Mouse (Mus musculus): ENCODE results near the gene Txnrd2. TPM values are rescaled to one million over a fixed set of nuclear protein-coding genes. Genes with fewer than 3 reads are reported as not detected.

Txnrd2 gene
- polyA plus RNA-seq, 1 experiment from 2014 or later: 27.8 TPM

DNA sequence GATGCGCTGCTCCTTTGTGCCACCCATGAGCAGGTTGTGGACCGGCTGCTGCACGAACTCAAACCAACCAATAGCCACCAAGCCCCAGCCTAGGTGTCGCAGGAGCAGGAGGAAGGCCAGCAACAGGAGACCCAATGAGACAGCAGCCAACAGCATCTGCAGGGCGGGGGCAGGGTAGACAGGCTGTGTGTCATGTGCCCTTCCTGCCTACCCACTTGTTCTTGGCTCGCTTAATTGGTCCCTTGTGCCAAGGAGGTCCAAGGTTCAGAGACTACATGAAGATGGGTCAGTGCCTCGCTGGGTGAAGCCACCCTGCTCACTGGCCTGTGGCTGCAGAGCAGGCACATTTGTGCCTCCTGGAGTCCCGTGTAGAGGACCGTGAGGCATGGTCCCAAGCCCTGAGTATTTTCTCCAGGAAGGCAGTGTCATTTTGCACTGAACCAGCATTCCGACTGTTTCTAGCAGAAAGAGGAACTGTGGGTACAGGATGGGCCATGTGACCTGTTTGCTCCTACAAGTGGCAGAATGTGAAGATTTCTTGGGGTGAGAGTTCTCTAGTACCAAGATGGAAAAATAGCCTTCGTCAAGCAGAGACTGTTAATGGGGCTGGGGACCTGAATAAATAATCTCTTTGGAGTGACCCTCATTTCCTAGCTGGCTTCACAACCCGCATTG lies 14.2 kb upstream of the Txnrd2 start:
- Histone ChIP-seq H3K27ac (ENCODE audit: low read length) (no peak overlapping the region), H3K27me3 (replicated peaks; ENCODE audit: control insufficient read depth, insufficient read depth, low read length) (no peaks in the 10 kb centered on the region), H3K4me3 (replicated peaks; ENCODE audit: low read length) (no peak overlapping the region), H3K9me3 (ENCODE audit: control insufficient read depth, low read length) (no peaks in the 10 kb centered on the region), H3K4me1 (replicated peaks; ENCODE audit: control insufficient read depth, insufficient read depth, low read length) (peaks cover 11% of the 10 kb centered on the region; the same call in 1 of the 2 replicates), H3K4me2 (ENCODE audit: low read length) (no peak overlapping the region), H3K36me3 (ENCODE audit: control insufficient read depth, insufficient read depth) (0 out of 2 replicates have a peak, but pooled peaks cover 2% of the 10 kb centered on the region), H3K9ac (replicated peaks; ENCODE audit: low read depth, low read length) (no peak overlapping the region)
- 82% methylated on average over 12 of the region's 12 CpGs for WGBS
- ATAC-seq: no peak

DNA sequence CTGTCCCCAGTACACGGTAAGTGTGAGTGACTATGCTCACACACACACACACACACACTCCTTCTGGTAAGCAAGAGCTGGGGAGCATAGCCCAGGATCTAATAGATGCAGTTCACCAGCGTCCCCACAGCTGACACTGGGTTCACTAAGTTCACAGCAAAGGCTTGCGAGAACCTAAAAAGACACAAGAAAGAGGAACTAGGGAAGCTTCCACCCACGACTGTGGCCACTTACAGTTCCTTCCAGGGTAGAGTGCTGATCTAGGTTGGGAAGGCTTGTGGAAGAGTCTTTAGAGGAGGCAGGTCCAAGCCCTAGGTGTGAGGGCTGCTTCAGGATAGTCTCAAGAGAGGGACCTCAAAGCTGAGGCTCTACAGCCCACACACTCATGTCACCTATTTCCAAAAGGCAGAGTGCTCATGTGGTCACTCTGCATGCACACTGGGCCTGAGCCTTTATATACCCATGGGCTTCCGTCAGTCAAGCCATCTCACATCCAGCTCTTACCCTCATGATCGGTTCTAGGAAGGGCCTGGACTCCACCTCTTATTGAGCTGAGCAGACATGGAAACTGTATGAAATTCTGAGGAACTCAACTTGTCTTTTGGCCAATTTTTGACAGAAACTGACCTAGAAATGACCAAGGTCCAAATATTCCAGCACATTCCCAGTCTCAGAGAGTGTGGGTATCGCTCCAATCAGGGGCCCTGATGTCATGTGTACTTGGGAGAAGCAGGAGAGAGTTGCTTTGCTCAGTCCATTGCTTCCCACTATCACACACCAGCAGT lies 13.0 kb upstream of the Txnrd2 start:
- H3K4me1 ChIP-seq (replicated peaks; ENCODE audit: control insufficient read depth, insufficient read depth, low read length): peaks cover 6% of the 10 kb centered on the region; the same call in 1 of the 2 replicates
- H3K4me2 ChIP-seq (ENCODE audit: low read length): no peak overlapping the region
- no peaks in the 10 kb centered on the region for H3K27me3 ChIP-seq (replicated peaks; ENCODE audit: control insufficient read depth, insufficient read depth, low read length)
- no peak overlapping the region for H3K9ac ChIP-seq (replicated peaks; ENCODE audit: low read depth, low read length)
- H3K27ac ChIP-seq (ENCODE audit: low read length): no peak overlapping the region
- no peak for ATAC-seq
- H3K4me3 ChIP-seq (replicated peaks; ENCODE audit: low read length): no peak overlapping the region
- 89% methylated on average over 7 of the region's 7 CpGs for WGBS
- H3K9me3 ChIP-seq (ENCODE audit: control insufficient read depth, low read length): no peaks in the 10 kb centered on the region
- H3K36me3 ChIP-seq (ENCODE audit: control insufficient read depth, insufficient read depth): 0 out of 2 replicates have a peak, but pooled peaks cover 2% of the 10 kb centered on the region

DNA sequence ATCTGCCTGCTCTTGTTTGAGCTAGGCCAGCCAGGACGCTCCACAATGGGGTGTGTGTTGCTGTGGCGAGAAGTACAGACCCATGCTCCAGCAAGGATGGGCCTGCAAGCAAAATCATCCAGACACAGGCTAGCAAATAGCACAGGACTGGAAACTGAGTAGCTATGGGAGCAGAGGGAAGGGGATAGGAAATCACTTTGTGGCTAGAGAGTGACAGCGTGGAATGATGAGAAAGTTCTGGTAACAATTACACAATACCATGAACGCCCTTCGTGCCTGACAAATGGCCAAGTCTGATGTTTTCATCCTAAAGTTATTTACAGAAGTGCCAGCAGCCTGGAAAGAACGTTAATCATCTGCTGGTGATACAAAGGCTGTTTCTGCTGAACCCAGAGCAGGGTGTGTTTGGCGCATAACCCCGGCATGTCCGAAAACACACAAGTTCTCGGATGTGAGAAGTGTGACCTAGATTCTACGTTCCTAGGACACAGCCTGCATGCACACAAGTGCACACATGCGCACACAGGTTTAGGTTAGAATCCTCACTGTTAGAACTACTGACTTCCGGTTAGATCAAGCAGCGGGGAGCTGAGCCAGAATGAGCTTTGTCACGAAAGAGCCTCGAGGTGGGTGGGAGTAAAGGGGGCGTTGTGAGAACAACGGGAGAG lies 10.0 kb upstream of the Txnrd2 start:
- Histone ChIP-seq H3K27ac (ENCODE audit: low read length) (no peak overlapping the region), H3K27me3 (replicated peaks; ENCODE audit: control insufficient read depth, insufficient read depth, low read length) (no peaks in the 10 kb centered on the region), H3K9ac (replicated peaks; ENCODE audit: low read depth, low read length) (no peak overlapping the region), H3K9me3 (ENCODE audit: control insufficient read depth, low read length) (no peaks in the 10 kb centered on the region), H3K4me3 (replicated peaks; ENCODE audit: low read length) (no peak overlapping the region), H3K36me3 (ENCODE audit: control insufficient read depth, insufficient read depth) (0 out of 2 replicates have a peak, but pooled peaks cover 2% of the 10 kb centered on the region), H3K4me1 (replicated peaks; ENCODE audit: control insufficient read depth, insufficient read depth, low read length) (no peaks in the 10 kb centered on the region; the same call in 1 of the 2 replicates), H3K4me2 (ENCODE audit: low read length) (no peak overlapping the region)
- WGBS: 68% methylated on average over 18 of the region's 18 CpGs
- no peak for ATAC-seq

DNA sequence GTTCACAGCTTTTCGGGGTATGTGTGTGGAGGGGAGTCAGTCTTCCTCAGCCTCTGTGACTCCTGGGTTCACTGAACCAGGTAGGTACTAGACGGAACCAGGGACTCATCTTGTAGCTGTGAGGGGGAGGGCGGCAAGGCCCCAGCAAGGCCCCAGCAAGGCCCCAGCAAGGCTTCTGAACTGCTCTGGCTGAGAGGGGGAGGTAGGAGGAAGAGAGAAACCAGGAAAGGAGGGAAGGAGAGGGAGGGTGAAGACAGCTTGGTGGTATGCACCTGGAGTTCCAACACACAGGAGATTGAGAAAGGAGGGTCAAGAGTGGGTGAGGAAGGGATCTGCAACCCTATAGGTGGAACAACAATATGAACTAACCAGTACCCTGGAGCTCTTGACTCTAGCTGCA lies 9.3 kb upstream of the Txnrd2 start:
- 82% methylated on average over 3 of the region's 3 CpGs for WGBS
- H3K27ac ChIP-seq (ENCODE audit: low read length): no peak overlapping the region
- no peak for ATAC-seq

DNA sequence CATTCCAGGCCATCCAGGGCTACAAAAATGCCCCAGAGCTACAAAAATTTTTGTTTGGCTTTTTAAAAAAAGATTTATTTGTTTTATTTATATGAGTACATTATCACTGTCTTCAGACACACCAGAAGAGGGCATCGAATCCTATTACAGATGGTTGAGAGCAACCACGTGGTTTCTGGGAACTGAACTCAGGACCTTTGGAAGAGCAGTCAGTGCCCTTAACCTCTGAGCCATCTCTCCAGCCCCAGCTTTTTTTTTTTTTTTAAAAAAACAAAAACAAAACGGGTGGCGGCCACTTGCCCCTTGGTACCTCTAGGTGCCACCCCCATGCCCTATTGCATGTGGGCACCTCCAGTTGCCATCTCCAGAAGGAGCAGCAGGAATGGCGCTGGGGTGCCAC lies 8.7 kb upstream of the Txnrd2 start:
- no peak overlapping the region for H3K27ac ChIP-seq (ENCODE audit: low read length)
- WGBS: 90% methylated on average over 5 of the region's 5 CpGs
- ATAC-seq: no peak
- H3K9me3 ChIP-seq (ENCODE audit: control insufficient read depth, low read length): no peaks in the 10 kb centered on the region
- no peaks in the 10 kb centered on the region for H3K4me1 ChIP-seq (replicated peaks; ENCODE audit: control insufficient read depth, insufficient read depth, low read length)
- H3K4me2 ChIP-seq (ENCODE audit: low read length): no peak overlapping the region
- H3K4me3 ChIP-seq (replicated peaks; ENCODE audit: low read length): no peak overlapping the region
- 0 out of 2 replicates have a peak, but pooled peaks cover 2% of the 10 kb centered on the region for H3K36me3 ChIP-seq (ENCODE audit: control insufficient read depth, insufficient read depth)
- no peaks in the 10 kb centered on the region for H3K27me3 ChIP-seq (replicated peaks; ENCODE audit: control insufficient read depth, insufficient read depth, low read length)
- H3K9ac ChIP-seq (replicated peaks; ENCODE audit: low read depth, low read length): no peak overlapping the region

More for the DNA sequence above, 9.3 kb upstream of the Txnrd2 start:
- no peaks in the 10 kb centered on the region for H3K27me3 ChIP-seq (replicated peaks; ENCODE audit: control insufficient read depth, insufficient read depth, low read length)
- H3K9ac ChIP-seq (replicated peaks; ENCODE audit: low read depth, low read length): no peak overlapping the region
- H3K36me3 ChIP-seq (ENCODE audit: control insufficient read depth, insufficient read depth): 0 out of 2 replicates have a peak, but pooled peaks cover 2% of the 10 kb centered on the region
- no peak overlapping the region for H3K4me3 ChIP-seq (replicated peaks; ENCODE audit: low read length)
- no peaks in the 10 kb centered on the region for H3K9me3 ChIP-seq (ENCODE audit: control insufficient read depth, low read length)
- H3K4me2 ChIP-seq (ENCODE audit: low read length): no peak overlapping the region
- H3K4me1 ChIP-seq (replicated peaks; ENCODE audit: control insufficient read depth, insufficient read depth, low read length): no peaks in the 10 kb centered on the region

DNA sequence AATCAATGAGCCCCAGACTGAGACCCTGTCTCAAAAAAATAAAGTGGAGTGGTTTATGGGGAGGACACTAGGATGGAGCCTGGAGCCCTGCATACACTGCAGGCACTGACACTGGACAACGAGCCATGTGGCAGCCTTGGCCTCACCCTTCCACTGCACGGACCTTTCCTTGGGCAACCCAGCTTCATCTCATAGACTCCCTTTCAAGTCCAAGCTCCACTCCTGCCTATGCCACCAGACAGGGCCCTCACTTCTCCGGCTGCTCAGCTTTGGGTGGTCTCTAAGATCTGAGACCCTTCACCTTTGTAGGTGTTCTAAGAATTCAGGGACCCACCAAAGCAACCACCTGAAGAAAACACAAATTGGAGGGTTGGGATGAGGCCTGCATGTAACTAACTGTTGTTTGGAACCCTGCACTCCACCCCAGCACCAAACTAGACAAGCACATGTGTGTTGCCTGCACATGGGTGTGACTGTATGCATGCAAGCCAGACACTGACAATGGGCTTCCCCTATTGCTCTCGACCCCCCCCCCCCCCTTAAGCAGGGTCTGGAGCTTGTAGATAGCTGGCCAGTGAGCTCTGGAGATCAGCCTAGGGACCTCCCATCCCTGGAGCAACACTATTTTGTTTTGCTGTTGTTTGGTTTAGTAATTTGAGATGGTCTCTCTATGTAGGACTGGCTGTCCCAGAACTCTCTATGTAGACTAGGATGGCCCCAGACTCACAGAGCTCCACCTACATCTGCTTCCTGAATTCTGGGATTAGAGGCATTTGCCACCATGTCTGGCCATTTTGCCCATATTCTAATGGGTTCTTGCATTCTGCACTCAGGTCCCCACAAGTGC lies 7.2 kb upstream of the Txnrd2 start:
- no peak overlapping the region for H3K9ac ChIP-seq (replicated peaks; ENCODE audit: low read depth, low read length)
- ATAC-seq: no peak
- no peaks in the 10 kb centered on the region for H3K9me3 ChIP-seq (ENCODE audit: control insufficient read depth, low read length)
- no peak overlapping the region for H3K4me2 ChIP-seq (ENCODE audit: low read length)
- no peak overlapping the region for H3K4me3 ChIP-seq (replicated peaks; ENCODE audit: low read length)
- no peak overlapping the region for H3K27ac ChIP-seq (ENCODE audit: low read length)
- no peaks in the 10 kb centered on the region for H3K27me3 ChIP-seq (replicated peaks; ENCODE audit: control insufficient read depth, insufficient read depth, low read length)
- 82% methylated on average over 4 of the region's 4 CpGs for WGBS
- 0 out of 2 replicates have a peak, but pooled peaks cover 2% of the 10 kb centered on the region for H3K36me3 ChIP-seq (ENCODE audit: control insufficient read depth, insufficient read depth)
- H3K4me1 ChIP-seq (replicated peaks; ENCODE audit: control insufficient read depth, insufficient read depth, low read length): no peaks in the 10 kb centered on the region; the same call in 1 of the 2 replicates

DNA sequence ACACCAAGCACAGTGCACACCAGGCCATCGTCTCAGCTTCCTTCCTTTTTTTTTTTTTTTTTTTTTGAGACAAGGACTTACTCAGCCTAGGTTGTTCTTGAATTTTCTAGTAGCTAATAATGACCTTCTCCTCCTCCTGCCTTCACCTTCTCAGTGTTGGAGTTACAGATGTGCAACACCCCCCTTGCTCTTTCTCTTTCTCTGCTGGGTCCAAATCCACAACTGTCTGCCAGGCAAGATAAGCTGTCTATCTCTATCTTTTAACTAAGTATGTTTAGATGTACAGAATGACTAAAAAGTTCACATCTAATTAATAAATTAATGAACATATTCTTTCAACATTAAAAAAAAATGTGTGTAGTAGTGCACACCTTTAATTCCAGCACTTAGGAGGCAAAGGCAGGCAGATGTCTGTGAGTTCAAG lies 6.6 kb upstream of the Txnrd2 start:
- H3K27ac ChIP-seq (ENCODE audit: low read length): no peak overlapping the region
- peaks cover 4% of the 10 kb centered on the region for H3K4me1 ChIP-seq (replicated peaks; ENCODE audit: control insufficient read depth, insufficient read depth, low read length)
- no peak overlapping the region for H3K4me3 ChIP-seq (replicated peaks; ENCODE audit: low read length)
- ATAC-seq: no peak
- WGBS: 92% methylated on average over 1 of the region's 1 CpGs
- no peaks in the 10 kb centered on the region for H3K9me3 ChIP-seq (ENCODE audit: control insufficient read depth, low read length)
- H3K9ac ChIP-seq (replicated peaks; ENCODE audit: low read depth, low read length): no peak overlapping the region
- H3K4me2 ChIP-seq (ENCODE audit: low read length): no peak overlapping the region
- H3K36me3 ChIP-seq (ENCODE audit: control insufficient read depth, insufficient read depth): 0 out of 2 replicates have a peak, but pooled peaks cover 2% of the 10 kb centered on the region
- H3K27me3 ChIP-seq (replicated peaks; ENCODE audit: control insufficient read depth, insufficient read depth, low read length): no peaks in the 10 kb centered on the region

DNA sequence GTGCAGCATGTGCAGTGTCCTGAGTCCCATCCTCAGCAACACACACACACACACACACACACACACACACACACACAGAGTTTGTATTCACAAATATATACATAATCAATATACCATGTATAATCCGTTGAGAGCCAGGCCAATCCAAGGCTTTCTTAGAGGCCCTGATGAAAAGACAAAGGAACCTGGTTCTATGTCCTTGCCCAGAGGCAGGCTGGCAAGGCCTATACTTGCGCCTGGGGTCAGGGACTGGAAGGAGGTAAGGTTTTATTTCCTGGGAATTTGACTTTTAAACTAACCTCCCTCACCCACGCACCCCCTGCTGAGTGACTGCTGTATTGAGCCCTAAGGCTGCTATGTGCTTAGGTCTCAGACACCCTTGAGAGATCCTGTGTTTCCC lies 5.6 kb upstream of the Txnrd2 start:
- no peak overlapping the region for H3K9ac ChIP-seq (replicated peaks; ENCODE audit: low read depth, low read length)
- peaks cover 13% of the 10 kb centered on the region for H3K4me1 ChIP-seq (replicated peaks; ENCODE audit: control insufficient read depth, insufficient read depth, low read length)
- H3K36me3 ChIP-seq (ENCODE audit: control insufficient read depth, insufficient read depth): no peaks in the 10 kb centered on the region
- no peak overlapping the region for H3K4me3 ChIP-seq (replicated peaks; ENCODE audit: low read length)
- no peak overlapping the region for H3K27ac ChIP-seq (ENCODE audit: low read length)
- 69% methylated on average over 3 of the region's 3 CpGs for WGBS
- no peaks in the 10 kb centered on the region for H3K9me3 ChIP-seq (ENCODE audit: control insufficient read depth, low read length)
- H3K27me3 ChIP-seq (replicated peaks; ENCODE audit: control insufficient read depth, insufficient read depth, low read length): no peaks in the 10 kb centered on the region
- ATAC-seq: no peak
- H3K4me2 ChIP-seq (ENCODE audit: low read length): no peak overlapping the region
